In genomic region chr2:30677498-30677897, GRCm38 (mm10) we compare ENCODE assay signal across 8 mouse cellular contexts.
DNase-seq lines count a peak whose midpoint lies in the region; ATAC-seq lines count a peak whose summit lies in the region.

No protein-coding gene starts in this region.

- 9% methylated on average over 5 of the region's 5 CpGs for WGBS in kidney, embryonic 15.5 days
- WGBS in embryonic facial prominence, embryonic 10.5 days: 7% methylated on average over 5 of the region's 5 CpGs
- 9% methylated on average over 5 of the region's 5 CpGs for WGBS in hindbrain, embryonic 10.5 days
- 8% methylated on average over 5 of the region's 5 CpGs for WGBS in midbrain, embryonic 13.5 days

- no peaks in the 10 kb centered on the region for H3K9me3 ChIP-seq in kidney, embryonic 15.5 days (replicated peaks)
- H3K9me3 ChIP-seq in embryonic facial prominence, embryonic 10.5 days: no peaks in the 10 kb centered on the region
- peaks cover 18% of the 10 kb centered on the region for H3K9me3 ChIP-seq in hindbrain, embryonic 10.5 days
- peaks cover 7% of the 10 kb centered on the region; the same call in 1 of the 2 replicates for H3K9me3 ChIP-seq in midbrain, embryonic 13.5 days

- no peaks in the 10 kb centered on the region for H3K27me3 ChIP-seq in kidney, embryonic 15.5 days
- H3K27me3 ChIP-seq in embryonic facial prominence, embryonic 10.5 days (replicated peaks; ENCODE audit: low read depth, poor library complexity, severe bottlenecking): peaks cover 26% of the 10 kb centered on the region
- peaks cover 24% of the 10 kb centered on the region for H3K27me3 ChIP-seq in hindbrain, embryonic 10.5 days (ENCODE audit: insufficient read depth, poor library complexity, severe bottlenecking)
- no peaks in the 10 kb centered on the region; the same call in 1 of the 2 replicates for H3K27me3 ChIP-seq in midbrain, embryonic 13.5 days

- peak overlapping the region; percentile 61 for H3K9ac ChIP-seq in kidney, embryonic 15.5 days
- H3K9ac ChIP-seq in midbrain, embryonic 13.5 days (replicated peaks): peak overlapping the region; percentile 68

- no peaks in the 10 kb centered on the region for H3K36me3 ChIP-seq in kidney, embryonic 15.5 days
- 0 out of 2 replicates have a peak, but pooled peaks cover 3% of the 10 kb centered on the region for H3K36me3 ChIP-seq in embryonic facial prominence, embryonic 10.5 days (replicated peaks)
- no peaks in the 10 kb centered on the region for H3K36me3 ChIP-seq in hindbrain, embryonic 10.5 days
- no peaks in the 10 kb centered on the region for H3K36me3 ChIP-seq in midbrain, embryonic 13.5 days

- DNase-seq in kidney, postnatal 10 days: no peak
- DNase-seq in embryonic facial prominence, embryonic 10.5 days (ENCODE audit: low spot score): no peak
- no peak for DNase-seq in hindbrain, embryonic 10.5 days (ENCODE audit: low spot score)
- no peak for DNase-seq in cerebellum, postnatal 4 days (ENCODE audit: low spot score in 2 of 2)
- DNase-seq in natural killer cell, adult 2 months (ENCODE audit: low spot score in 2 of 2): no peak

- peak overlapping the region; percentile 38 for H3K4me3 ChIP-seq in kidney, embryonic 15.5 days (replicated peaks)
- peak overlapping the region; percentile 56 for H3K4me3 ChIP-seq in embryonic facial prominence, embryonic 10.5 days
- peak overlapping the region; percentile 49 for H3K4me3 ChIP-seq in hindbrain, embryonic 10.5 days
- peak overlapping the region; percentile 32 for H3K4me3 ChIP-seq in midbrain, embryonic 13.5 days (replicated peaks)

- peak overlapping the region; percentile 75 for H3K4me2 ChIP-seq in kidney, embryonic 15.5 days
- peak overlapping the region; percentile 58 for H3K4me2 ChIP-seq in midbrain, embryonic 13.5 days (replicated peaks)

- peaks cover 49% of the 10 kb centered on the region for H3K4me1 ChIP-seq in kidney, embryonic 15.5 days
- H3K4me1 ChIP-seq in embryonic facial prominence, embryonic 10.5 days: peaks cover 43% of the 10 kb centered on the region
- peaks cover 44% of the 10 kb centered on the region for H3K4me1 ChIP-seq in hindbrain, embryonic 10.5 days (replicated peaks)
- peaks cover 42% of the 10 kb centered on the region for H3K4me1 ChIP-seq in midbrain, embryonic 13.5 days (replicated peaks)

- H3K27ac ChIP-seq in kidney, embryonic 15.5 days: peak overlapping the region; percentile 98
- peak overlapping the region; percentile 87 for H3K27ac ChIP-seq in embryonic facial prominence, embryonic 10.5 days (replicated peaks)
- peak overlapping the region; percentile 91 for H3K27ac ChIP-seq in hindbrain, embryonic 10.5 days
- peak overlapping the region; percentile 97 for H3K27ac ChIP-seq in midbrain, embryonic 13.5 days

- ATAC-seq in kidney, embryonic 15.5 days (replicated peaks; ENCODE audit: low FRiP score): peak; percentile 11; the same call in 1 of the 2 replicates
- peak; percentile 44 for ATAC-seq in midbrain, embryonic 13.5 days
- no peak for ATAC-seq in erythroblast, adult 5-6 weeks (replicated peaks; ENCODE audit: low FRiP score, poor library complexity, severe bottlenecking)
